Mouse (Mus musculus) liver, embryonic 14.5 days (tissue): ENCODE measurements around the gene Zfp791. TPM values are rescaled to one million over a fixed set of nuclear protein-coding genes. Genes with fewer than 3 reads are reported as not detected.

Source experiments
- ATAC-seq: fragments of 200-750 bp; cut with Nextera tagmentation; 2 replicates; pipeline ENCODE4 v1.8.0; 2017; ENCODE audit warnings: moderate number of reproducible peaks, mild to moderate bottlenecking, moderate library complexity; ENCODE audit not compliant: insufficient read depth
- DNase-seq, 3 experiments: peaks; one replicate each; pipeline ENCODE4 v3.0.0-alpha.2; 2012 to 2013; ENCODE audit warnings: low read depth in 3 of 3, low spot score in 3 of 3
- H3K27ac ChIP-seq: fragments of 300-500 bp; sonication (generic); 2 replicates; pipeline ENCODE4 v1.5.1; 2014; ENCODE audit warnings: moderate library complexity, mild to moderate bottlenecking, control low read depth, inconsistent platforms
- H3K27me3 ChIP-seq: fragments of 300-500 bp; sonication (generic); 2 replicates; pipeline ENCODE4 v1.6.1; 2014; ENCODE audit warnings: mild to moderate bottlenecking, low read length, moderate library complexity; ENCODE audit not compliant: control insufficient read depth, insufficient read depth
- H3K36me3 ChIP-seq: fragments of 300-500 bp; sonication (generic); replicated peaks from 2 replicates; pipeline ENCODE4 v1.6.1; 2014; ENCODE audit warnings: low read depth; ENCODE audit not compliant: control insufficient read depth, insufficient read depth
- H3K4me1 ChIP-seq, 2 experiments: fragments of 200-500 bp in 1 of 2; fragments of 300-500 bp in 1 of 2; sonication (generic) in 1 of 2; replicated peaks; 2 replicates each; pipeline ENCODE4 v1.6.1; 2012 to 2014; ENCODE audit warnings: antibody characterized with exemption in 1 of 2, inconsistent platforms in 1 of 2, low read length in 1 of 2; ENCODE audit not compliant: control insufficient read depth in 2 of 2, insufficient read depth in 2 of 2
- H3K4me2 ChIP-seq: fragments of 300-500 bp; sonication (generic); 2 replicates; pipeline ENCODE4 v1.6.1; 2014; ENCODE audit warnings: low read depth, mild to moderate bottlenecking, control low read depth, moderate library complexity
- H3K4me3 ChIP-seq, 2 experiments: fragments of 200-500 bp in 1 of 2; fragments of 300-500 bp in 1 of 2; sonication (generic) in 1 of 2; 2 replicates each; pipeline ENCODE4 v1.5.1; 2012 to 2014; ENCODE audit warnings: low read depth in 2 of 2, low read length in 2 of 2, mild to moderate bottlenecking in 2 of 2, control low read depth in 1 of 2, inconsistent platforms in 1 of 2, moderate library complexity in 1 of 2; ENCODE audit not compliant: insufficient read depth in 1 of 2
- H3K9ac ChIP-seq: fragments of 300-500 bp; sonication (generic); replicated peaks from 2 replicates; pipeline ENCODE4 v1.6.1; 2014; ENCODE audit warnings: mild to moderate bottlenecking, control low read depth, moderate library complexity
- H3K9me3 ChIP-seq: fragments of 300-500 bp; sonication (generic); 2 replicates; pipeline ENCODE4 v1.6.1; 2016; ENCODE audit warnings: low read length, mixed read lengths; ENCODE audit not compliant: control insufficient read depth
- CTCF ChIP-seq: IDR thresholded peaks from 2 replicates; pipeline ENCODE4 v1.5.1; 2016; ENCODE audit warnings: antibody characterized with exemption, low read depth, control low read depth
- EP300 ChIP-seq: IDR thresholded peaks from 2 replicates; pipeline ENCODE4 v1.6.1; 2016; ENCODE audit warnings: antibody characterized with exemption, low read depth
- WGBS: fragments of 180-500 bp; shearing (Covaris S2); extraction: QIAGEN DNeasy Blood & Tissue Kit; methylation state at CpG from one replicate; pipeline ENCODE4 v1.1.7; 2014; ENCODE audit not compliant: insufficient replicate concordance; 5-methylcytosine and 5-hydroxymethylcytosine counted together
- polyA plus RNA-seq, 2 experiments: library from polyadenylated mRNA; depleted of rRNA in 1 of 2; stranded (reverse) in 1 of 2; unstranded in 1 of 2; fragments of >200 nt; fragmentation: Nextera tagmentation in 1 of 2; extraction: Ambion mirVana in 1 of 2; gene quantifications; 2 replicates each; pipeline versions ENCODE4 v1.2.1 to v1.2.3; 2012 to 2014

Zfp791 gene
- polyA plus RNA-seq, 2 experiments: 0.63 to 0.87 TPM

DNA sequence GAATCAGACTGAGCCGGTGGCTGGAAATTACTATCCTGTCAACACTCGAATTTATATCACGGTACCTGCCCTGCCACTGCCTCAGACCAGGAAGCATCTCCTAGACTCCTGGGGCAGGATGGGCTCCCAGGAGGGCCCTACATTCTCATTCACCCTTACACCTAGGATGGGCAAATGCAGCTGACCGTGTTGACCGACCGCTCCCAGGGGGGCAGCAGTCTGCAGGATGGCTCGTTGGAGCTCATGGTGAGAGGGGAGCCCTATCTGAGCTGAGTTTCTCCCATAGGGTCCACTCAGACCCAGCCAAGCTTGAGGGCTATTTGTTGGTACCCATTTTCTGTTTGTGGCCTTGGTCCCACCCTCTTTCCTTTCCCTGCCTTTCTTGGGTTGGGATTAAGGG, 27.3 kb downstream of the Zfp791 start:
- H3K27me3 ChIP-seq: no peaks in the 10 kb centered on the region
- no peak for DNase-seq
- no peak overlapping the region for H3K4me2 ChIP-seq
- H3K9me3 ChIP-seq: no peaks in the 10 kb centered on the region
- TF ChIP-seq EP300: no peak
- TF ChIP-seq CTCF: no peak
- H3K36me3 ChIP-seq: peaks cover 4% of the 10 kb centered on the region
- WGBS: 80% methylated on average over 7 of the region's 7 CpGs
- no peak overlapping the region for H3K4me3 ChIP-seq
- H3K27ac ChIP-seq: no peak overlapping the region
- no peaks in the 10 kb centered on the region for H3K4me1 ChIP-seq
- no peak overlapping the region for H3K9ac ChIP-seq
- no peak for ATAC-seq

DNA sequence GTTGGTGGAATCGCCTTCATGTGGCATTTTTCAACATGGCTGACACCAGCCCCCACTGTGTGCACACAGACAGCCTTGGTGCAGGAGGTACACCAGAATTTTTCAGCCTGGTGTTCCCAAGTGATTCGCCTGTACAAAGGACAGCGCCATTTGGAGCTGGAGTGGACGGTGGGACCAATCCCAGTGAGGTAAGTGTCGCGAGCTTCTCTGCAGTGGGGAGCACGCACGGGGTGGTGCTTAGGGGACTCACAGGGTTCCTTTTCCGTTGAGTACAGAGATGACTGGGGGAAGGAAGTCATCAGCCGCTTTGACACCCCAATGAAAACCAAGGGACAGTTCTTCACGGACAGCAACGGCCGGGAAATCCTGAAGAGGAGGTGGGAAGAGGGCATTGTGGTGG, 27.8 kb downstream of the Zfp791 start:
- no peak for ATAC-seq
- TF ChIP-seq EP300: no peak
- TF ChIP-seq CTCF: no peak

DNA sequence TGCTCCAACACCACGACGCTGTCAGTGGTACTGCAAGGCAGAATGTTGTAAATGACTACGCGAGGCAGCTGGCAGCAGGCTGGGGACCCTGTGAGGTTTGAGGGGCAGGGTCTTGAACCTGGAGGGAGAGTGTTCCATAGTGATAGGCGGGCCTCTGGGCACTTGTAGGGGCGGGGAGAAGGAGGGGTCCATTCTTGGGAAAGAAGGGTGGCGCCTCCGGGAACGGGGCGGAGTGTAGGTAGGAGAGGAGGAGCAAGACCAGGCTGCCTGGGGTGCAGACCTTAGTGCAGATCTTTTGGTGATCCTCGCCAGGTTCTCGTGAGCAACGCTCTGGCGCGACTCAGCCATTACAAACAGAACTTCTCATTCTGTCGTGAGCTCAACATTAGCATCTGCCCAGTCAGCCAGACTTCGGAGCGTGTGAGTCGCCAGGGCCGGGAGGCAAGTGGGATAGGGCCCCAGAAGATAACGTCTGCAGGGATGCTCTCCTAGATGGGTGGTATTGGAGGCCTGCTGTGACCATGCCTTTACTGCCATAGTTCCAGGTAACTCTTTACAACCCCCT, 31.3 kb downstream of the Zfp791 start:
- Histone ChIP-seq H3K9me3 (no peaks in the 10 kb centered on the region), H3K27me3 (no peaks in the 10 kb centered on the region), H3K9ac (no peak overlapping the region), H3K4me2 (no peak overlapping the region), H3K4me1 (no peaks in the 10 kb centered on the region), H3K36me3 (no peaks in the 10 kb centered on the region; the same call in none of the 2 replicates), H3K4me3 (no peak overlapping the region), H3K27ac (no peak overlapping the region)
- DNase-seq (no peak), ATAC-seq (no peak)
- WGBS: 67% methylated on average over 21 of the region's 21 CpGs
- TF ChIP-seq EP300 (no peak), CTCF (no peak)

More for the DNA sequence above, 27.8 kb downstream of the Zfp791 start:
- Histone ChIP-seq H3K4me2 (no peak overlapping the region), H3K4me3 (no peak overlapping the region), H3K4me1 (no peaks in the 10 kb centered on the region), H3K27ac (no peak overlapping the region), H3K9ac (no peak overlapping the region), H3K27me3 (no peaks in the 10 kb centered on the region), H3K36me3 (peaks cover 4% of the 10 kb centered on the region), H3K9me3 (no peaks in the 10 kb centered on the region)
- WGBS: 81% methylated on average over 13 of the region's 13 CpGs
- no peak for DNase-seq

DNA sequence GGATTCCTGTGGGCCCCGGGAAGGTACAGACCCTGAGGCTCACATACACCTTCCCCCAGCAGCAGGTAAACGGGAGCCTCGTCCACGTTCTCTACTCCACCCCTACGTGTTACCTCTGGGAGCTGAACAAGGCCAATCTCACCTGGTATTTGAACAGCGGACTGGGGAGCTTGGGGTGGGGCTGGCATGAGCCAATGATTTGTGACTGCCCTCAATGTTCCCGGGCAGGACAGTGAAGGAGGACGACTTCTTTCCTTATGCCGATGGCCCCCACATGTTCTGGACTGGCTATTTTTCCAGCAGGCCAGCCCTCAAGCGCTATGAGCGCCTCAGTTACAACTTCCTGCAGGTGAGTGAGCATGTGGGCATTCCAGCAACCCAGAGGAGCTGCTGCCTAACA, 32.0 kb downstream of the Zfp791 start:
- Histone ChIP-seq H3K4me2 (no peak overlapping the region), H3K4me3 (no peak overlapping the region), H3K27me3 (no peaks in the 10 kb centered on the region), H3K9me3 (no peaks in the 10 kb centered on the region), H3K36me3 (no peaks in the 10 kb centered on the region; the same call in none of the 2 replicates), H3K9ac (no peak overlapping the region), H3K27ac (no peak overlapping the region), H3K4me1 (no peaks in the 10 kb centered on the region)
- no peak for TF ChIP-seq EP300
- TF ChIP-seq CTCF: no peak
- ATAC-seq (no peak), DNase-seq (no peak)
- 80% methylated on average over 11 of the region's 11 CpGs for whole genome bisulfite sequencing

DNA sequence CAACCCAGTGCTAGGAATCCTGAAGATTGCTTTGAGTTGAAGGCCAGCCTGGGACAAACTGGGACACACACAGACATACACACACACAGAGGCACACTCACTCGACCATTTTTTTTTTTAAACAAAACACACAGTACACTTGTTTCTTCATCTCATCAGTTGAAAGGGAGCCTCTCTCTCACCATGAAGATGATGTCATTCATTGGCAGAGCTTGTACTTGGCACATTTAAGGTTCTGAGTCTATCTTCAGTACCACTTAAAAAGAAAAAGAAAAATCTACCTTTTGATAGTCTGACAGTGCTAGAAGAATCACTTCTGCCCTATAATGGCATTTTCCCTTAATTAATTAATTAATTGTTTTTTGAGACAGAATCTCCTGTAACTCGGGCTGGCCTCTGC, 34.1 kb downstream of the Zfp791 start:
- ATAC-seq: no peak
- no peaks in the 10 kb centered on the region; the same call in none of the 2 replicates for H3K36me3 ChIP-seq
- H3K4me3 ChIP-seq: no peak overlapping the region
- WGBS: 56% methylated on average over 2 of the region's 2 CpGs
- DNase-seq: no peak
- H3K27ac ChIP-seq: no peak overlapping the region
- no peaks in the 10 kb centered on the region for H3K27me3 ChIP-seq
- peaks cover 2 to 7% of the 10 kb centered on the region in 2 experiments; a peak in 2 of 4 replicates for H3K4me1 ChIP-seq
- TF ChIP-seq EP300: no peak
- no peak for TF ChIP-seq CTCF
- H3K9ac ChIP-seq: no peak overlapping the region
- no peak overlapping the region for H3K4me2 ChIP-seq
- no peaks in the 10 kb centered on the region for H3K9me3 ChIP-seq
